Mouse (Mus musculus) megakaryocyte, embryonic 14.5 days (primary cell): Measurements from ENCODE around the gene Cetn2.

Source experiments
- FLI1 ChIP-seq: IDR thresholded peaks from 2 replicates; pipeline ENCODE4 v1.6.1; 2012; ENCODE audit warnings: low read length, inconsistent platforms, mixed read lengths
- GATA1 ChIP-seq: IDR thresholded peaks from 3 replicates; pipeline ENCODE4 v1.6.1; 2012; ENCODE audit warnings: mixed read lengths, low read length, inconsistent platforms, borderline replicate concordance

DNA sequence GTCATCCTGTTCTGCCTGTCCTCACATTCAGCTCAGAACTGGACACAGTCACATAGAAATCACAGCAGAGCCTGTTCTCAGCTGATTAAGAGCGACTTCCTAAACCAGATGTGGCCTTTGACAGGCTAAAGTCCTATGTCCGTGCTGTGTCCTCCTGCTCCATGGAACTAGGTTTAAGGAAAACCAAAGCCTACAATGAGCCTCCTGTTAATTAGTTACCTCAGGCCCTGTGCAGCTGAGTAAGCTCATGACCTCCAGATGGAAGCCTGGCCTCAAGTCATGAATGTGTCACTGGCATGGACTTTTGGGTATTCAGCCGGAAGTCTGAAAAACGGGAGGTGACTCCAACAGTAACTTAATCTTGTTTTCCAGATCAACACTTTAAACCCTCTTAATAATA lies 35.3 kb upstream of the Cetn2 start:
- TF ChIP-seq GATA1 (no peak), FLI1 (no peak)
